Mouse (Mus musculus) kidney, adult 2 months (tissue): ENCODE measurements around the gene Tbc1d9.

Experiments used
- CTCF ChIP-seq: fragments of 200-500 bp; conservative IDR thresholded peaks from 2 replicates; pipeline ENCODE4 v1.5.1; 2011; ENCODE audit warnings: low read depth, mild to moderate bottlenecking, control low read depth, low read length, moderate library complexity, mixed read lengths; ENCODE audit not compliant: insufficient read depth, insufficient read length
- POLR2A ChIP-seq: fragments of 200-500 bp; IDR thresholded peaks from one replicate; pipeline ENCODE4 v1.6.1; 2011; ENCODE audit warnings: low read depth, low read length, control low read depth

DNA sequence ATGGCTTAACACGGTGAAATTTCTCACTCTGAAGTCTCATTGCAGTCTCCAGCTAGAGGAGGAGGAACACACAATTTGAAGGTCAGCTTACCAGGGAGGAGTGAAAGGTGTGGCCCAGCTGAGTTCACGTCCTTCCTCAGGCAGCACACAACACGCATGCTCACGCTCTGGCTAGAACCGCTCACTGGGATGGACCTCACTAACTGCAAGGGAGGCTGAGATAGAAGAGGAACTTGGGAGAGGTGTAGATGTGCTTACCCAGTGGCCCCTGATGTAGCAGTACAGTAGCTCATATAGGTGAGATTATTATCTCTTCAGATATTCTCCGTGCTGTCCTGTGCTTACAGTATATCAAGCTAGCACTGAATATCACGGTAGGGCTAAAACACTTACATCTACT is 45.5 kb downstream of the Tbc1d9 start:
- TF ChIP-seq POLR2A, result no peak
- TF ChIP-seq CTCF, result no peak
